Mouse (Mus musculus) embryonic facial prominence, embryonic 10.5 days (tissue): Measurements from ENCODE around the gene Gprin3. TPM values are rescaled to one million over a fixed set of nuclear protein-coding genes. Genes with fewer than 3 reads are reported as not detected.

Experiments used
- DNase-seq: peaks from one replicate; pipeline ENCODE4 v3.0.0-alpha.2; 2017; ENCODE audit warnings: low spot score
- H3K27ac ChIP-seq: fragments of 300-500 bp; sonication (generic); replicated peaks from 2 replicates; pipeline ENCODE4 v1.5.1; 2016; ENCODE audit warnings: mild to moderate bottlenecking
- H3K27me3 ChIP-seq: fragments of 300-500 bp; sonication (generic); replicated peaks from 2 replicates; pipeline ENCODE4 v1.6.1; 2016; ENCODE audit warnings: low read depth, mild to moderate bottlenecking; ENCODE audit not compliant: poor library complexity, severe bottlenecking
- H3K36me3 ChIP-seq: fragments of 300-500 bp; sonication (generic); replicated peaks from 2 replicates; pipeline ENCODE4 v1.6.1; 2016; ENCODE audit warnings: mild to moderate bottlenecking, moderate library complexity
- H3K4me1 ChIP-seq: fragments of 300-500 bp; sonication (generic); 2 replicates; pipeline ENCODE4 v1.6.1; 2016
- H3K4me3 ChIP-seq: fragments of 300-500 bp; sonication (generic); 2 replicates; pipeline ENCODE4 v1.5.1; 2016; ENCODE audit warnings: mild to moderate bottlenecking, moderate library complexity
- H3K9me3 ChIP-seq: fragments of 300-500 bp; sonication (generic); 2 replicates; pipeline ENCODE4 v1.6.1; 2016; ENCODE audit warnings: mild to moderate bottlenecking
- WGBS: fragments of 180-500 bp; shearing (Covaris S2); methylation state at CpG from one replicate; pipeline ENCODE4 v1.1.7; 2016; 5-methylcytosine and 5-hydroxymethylcytosine counted together
- polyA plus RNA-seq: library from polyadenylated mRNA; unstranded; fragments of >200 nt; fragmentation: Nextera tagmentation; extraction: Ambion mirVana; gene quantifications from 2 replicates; pipeline ENCODE4 v1.2.1, GENCODE M21; 2016

Gprin3 gene
- 0.15 and 0.16 TPM in 2 replicates for polyA plus RNA-seq

DNA sequence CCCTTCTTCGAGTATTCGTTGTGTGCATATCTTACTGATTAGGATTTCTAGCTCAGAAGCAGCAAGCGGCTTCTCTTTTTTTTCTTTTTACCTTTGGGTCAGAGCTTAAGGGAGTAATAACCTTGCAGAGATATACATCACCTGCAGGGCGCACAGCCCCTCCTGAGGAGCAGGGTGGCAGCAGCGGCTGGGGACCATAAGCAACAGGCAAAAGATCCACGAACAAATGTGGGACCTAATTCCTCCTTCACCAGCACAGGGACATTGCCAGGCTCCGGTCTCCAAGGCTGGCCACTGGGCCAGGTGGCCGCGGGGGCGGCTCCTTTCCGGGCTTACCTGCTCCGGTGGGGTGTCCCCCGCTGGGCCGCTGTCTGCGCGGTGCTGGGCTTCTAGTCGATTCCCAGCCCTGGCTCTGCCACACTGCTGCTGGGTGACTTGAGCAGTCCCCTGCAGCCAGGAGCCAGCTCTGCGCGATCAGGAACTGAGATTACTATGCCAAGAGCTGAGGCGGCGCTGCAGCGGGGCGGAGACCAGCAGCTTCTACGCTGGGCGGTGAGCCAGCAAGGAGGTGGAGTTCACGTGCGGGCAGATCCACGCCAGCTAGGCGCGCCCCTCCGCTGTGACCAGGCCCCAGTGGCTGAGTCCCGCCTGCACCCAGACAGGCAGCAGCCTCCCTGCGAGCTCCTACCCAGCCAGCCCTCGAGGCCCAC, at the start of gene Gprin3:
Gene Gprin3, minus strand, starts transcription at position 471 of the 710 bp plus-strand sequence.
- no peaks in the 10 kb centered on the region for H3K9me3 ChIP-seq
- whole genome bisulfite sequencing: 8% methylated on average over 34 of the region's 34 CpGs
- DNase-seq: peak; percentile 78
- peaks cover 11% of the 10 kb centered on the region for H3K4me1 ChIP-seq
- no peaks in the 10 kb centered on the region for H3K36me3 ChIP-seq
- peak within 1 kb of the TSS; percentile 66 for H3K4me3 ChIP-seq
- peak within 1 kb of the TSS; percentile 81 for H3K27ac ChIP-seq
- peaks cover 8% of the 10 kb centered on the region; the same call in 1 of the 2 replicates for H3K27me3 ChIP-seq

DNA sequence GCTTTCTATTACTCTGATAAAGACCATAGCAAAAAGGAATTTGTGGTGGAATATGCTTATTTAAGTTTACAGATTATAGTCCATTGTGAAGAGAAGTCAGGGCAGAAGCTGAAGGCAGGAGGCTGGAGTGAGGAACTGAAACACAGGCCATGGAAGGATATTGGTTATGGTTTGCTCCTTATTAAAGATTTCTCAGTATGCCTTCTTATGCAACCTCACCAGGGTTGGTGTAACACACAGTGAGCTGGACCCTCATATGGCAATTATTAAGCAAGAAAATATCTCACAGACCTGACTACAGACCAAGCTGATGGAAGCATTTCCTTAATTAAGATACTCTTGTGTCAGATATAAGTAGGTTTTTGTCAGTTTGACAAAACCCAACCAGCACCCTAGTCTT, 32.8 kb upstream of the Gprin3 start:
- no peaks in the 10 kb centered on the region for H3K36me3 ChIP-seq
- H3K27me3 ChIP-seq: no peaks in the 10 kb centered on the region
- no peak overlapping the region for H3K4me3 ChIP-seq
- H3K4me1 ChIP-seq: no peaks in the 10 kb centered on the region
- DNase-seq: no peak
- no peaks in the 10 kb centered on the region for H3K9me3 ChIP-seq
- H3K27ac ChIP-seq: no peak overlapping the region

DNA sequence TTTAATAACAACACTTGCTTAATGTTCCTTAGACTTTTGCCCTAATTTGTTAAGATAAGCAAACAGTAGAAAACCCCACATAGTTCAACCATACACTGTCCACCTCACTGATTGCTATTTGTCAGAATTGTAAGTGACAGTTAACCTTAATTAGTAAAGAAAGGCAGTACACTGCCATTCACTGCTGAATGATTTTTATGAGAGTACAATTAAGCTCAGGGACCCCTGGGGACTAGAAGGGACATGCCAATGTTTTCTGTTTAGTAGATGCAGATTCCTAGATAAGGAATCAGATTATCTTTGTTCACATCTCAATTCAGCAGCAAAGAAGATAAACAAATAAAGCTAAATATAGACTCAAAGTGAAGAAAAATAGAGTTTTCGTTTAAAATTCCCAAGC, 30.0 kb upstream of the Gprin3 start:
- Histone ChIP-seq H3K27me3 (no peaks in the 10 kb centered on the region), H3K4me3 (no peak overlapping the region), H3K27ac (no peak overlapping the region), H3K4me1 (no peaks in the 10 kb centered on the region), H3K9me3 (no peaks in the 10 kb centered on the region), H3K36me3 (no peaks in the 10 kb centered on the region)
- 69% methylated on average over 1 of the region's 1 CpGs for WGBS
- no peak for DNase-seq

DNA sequence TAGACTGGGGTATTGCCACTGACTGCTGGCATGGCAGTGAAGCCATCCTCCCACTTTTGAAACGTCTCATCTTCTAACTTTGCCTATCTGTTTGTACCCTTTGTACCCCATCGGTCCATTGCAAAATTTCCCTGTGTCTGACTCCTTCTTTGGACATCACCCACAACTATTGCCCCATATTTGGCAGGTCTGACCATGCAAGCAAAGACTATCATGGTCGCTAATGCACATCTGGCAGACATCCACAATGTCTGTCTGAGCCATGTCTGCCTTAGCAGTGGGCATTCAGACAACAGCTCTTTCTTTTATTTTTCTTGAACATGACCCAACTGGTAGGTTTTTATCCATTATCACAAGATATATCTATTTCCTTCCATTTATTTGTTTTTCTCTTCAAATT, 25.3 kb upstream of the Gprin3 start:
- Histone ChIP-seq H3K9me3 (no peaks in the 10 kb centered on the region), H3K4me3 (no peak overlapping the region), H3K36me3 (no peaks in the 10 kb centered on the region), H3K27ac (no peak overlapping the region), H3K4me1 (peaks cover 4% of the 10 kb centered on the region; the same call in 1 of the 2 replicates), H3K27me3 (no peaks in the 10 kb centered on the region)
- 86% methylated on average over 3 of the region's 3 CpGs for WGBS
- no peak for DNase-seq

DNA sequence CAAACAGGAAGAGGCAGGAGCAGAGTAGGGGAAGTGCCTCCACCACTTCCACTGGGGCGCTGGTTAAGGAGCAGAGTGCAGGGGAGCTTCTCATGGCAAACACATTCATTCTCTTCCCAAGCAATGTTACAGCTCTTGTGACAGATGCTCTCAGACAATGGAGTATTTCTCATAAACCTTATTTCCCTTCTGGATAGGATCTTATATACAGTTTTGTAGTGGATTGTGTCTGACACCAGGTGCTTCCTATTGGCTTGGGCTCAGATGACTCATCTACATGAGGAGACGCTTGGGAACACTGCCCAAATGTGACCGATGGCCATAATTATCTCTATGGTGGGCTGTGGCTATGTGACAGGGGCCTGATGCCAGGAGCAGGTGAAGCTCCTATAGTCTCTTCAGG, 19.0 kb upstream of the Gprin3 start:
- WGBS: 84% methylated on average over 3 of the region's 3 CpGs
- H3K4me1 ChIP-seq: peaks cover 4% of the 10 kb centered on the region; the same call in 1 of the 2 replicates
- H3K4me3 ChIP-seq: no peak overlapping the region
- H3K27ac ChIP-seq: no peak overlapping the region
- no peak for DNase-seq
- H3K36me3 ChIP-seq: no peaks in the 10 kb centered on the region
- no peaks in the 10 kb centered on the region for H3K27me3 ChIP-seq
- no peaks in the 10 kb centered on the region for H3K9me3 ChIP-seq

DNA sequence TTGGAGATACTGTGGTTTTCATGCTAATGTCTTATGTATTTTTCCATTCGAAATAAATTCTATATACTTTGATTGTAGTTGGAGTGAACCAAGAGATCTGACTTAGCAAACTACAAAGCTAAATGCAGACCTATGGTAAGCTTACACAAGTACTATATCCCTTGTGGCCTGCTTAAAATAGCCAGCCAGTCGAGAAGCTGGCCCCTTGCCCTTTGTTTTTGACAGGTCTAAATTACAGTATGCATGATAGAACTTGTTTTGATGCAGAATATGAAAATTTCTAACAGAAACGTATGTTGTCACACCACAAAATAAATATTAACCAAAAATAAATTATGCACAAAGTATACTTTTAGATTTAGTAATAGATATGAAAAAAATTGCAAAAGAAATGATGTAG, 9.8 kb upstream of the Gprin3 start:
- H3K36me3 ChIP-seq: no peaks in the 10 kb centered on the region
- H3K4me3 ChIP-seq: no peak overlapping the region
- no peaks in the 10 kb centered on the region for H3K27me3 ChIP-seq
- no peaks in the 10 kb centered on the region for H3K9me3 ChIP-seq
- H3K27ac ChIP-seq: no peak overlapping the region
- 71% methylated on average over 3 of the region's 3 CpGs for WGBS
- no peak for DNase-seq
- no peaks in the 10 kb centered on the region for H3K4me1 ChIP-seq

DNA sequence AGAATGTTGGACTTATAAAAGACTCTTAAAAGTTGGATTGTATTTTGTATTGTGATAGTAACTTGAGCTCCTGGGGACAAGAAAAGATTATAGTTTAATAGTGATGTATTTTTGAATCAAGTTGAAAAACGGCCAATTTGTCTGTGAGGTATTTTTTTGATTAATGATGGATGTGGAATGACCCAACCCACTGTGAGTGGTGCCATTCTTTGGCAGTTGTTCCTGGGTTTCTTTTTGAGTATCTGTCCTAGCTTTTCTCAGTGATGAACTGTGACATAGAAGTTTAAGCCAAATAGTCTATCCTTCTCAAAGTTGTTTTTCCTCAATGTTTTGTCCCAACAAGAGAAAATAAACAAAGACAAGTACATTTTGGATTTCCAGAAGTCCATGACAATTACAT, 7.0 kb upstream of the Gprin3 start:
- no peak for DNase-seq
- WGBS: 70% methylated on average over 1 of the region's 1 CpGs
- H3K4me1 ChIP-seq: no peaks in the 10 kb centered on the region
- no peaks in the 10 kb centered on the region for H3K9me3 ChIP-seq
- H3K36me3 ChIP-seq: no peaks in the 10 kb centered on the region
- no peak overlapping the region for H3K4me3 ChIP-seq
- no peaks in the 10 kb centered on the region for H3K27me3 ChIP-seq
- H3K27ac ChIP-seq: no peak overlapping the region

DNA sequence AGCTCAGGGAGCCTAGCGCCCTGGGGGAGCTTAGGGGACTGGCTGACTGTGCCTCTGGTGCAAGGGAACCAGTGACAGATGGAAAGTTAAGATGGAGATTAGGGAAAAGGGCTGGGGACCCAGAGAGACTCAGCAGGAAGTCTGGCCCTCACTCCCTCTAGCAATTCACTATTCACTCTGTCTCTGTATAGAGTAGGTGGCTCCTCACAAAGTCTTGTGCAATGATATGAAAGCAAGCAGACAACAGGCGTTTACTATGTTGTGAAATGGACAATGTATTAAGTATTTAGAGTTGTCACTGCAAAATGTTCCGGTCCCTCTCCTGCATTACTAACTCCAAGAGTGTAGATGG, 416 bp upstream of the Gprin3 start:
- H3K9me3 ChIP-seq: no peaks in the 10 kb centered on the region
- peak overlapping the region; percentile 81 for H3K27ac ChIP-seq
- H3K27me3 ChIP-seq: peaks cover 8% of the 10 kb centered on the region; the same call in 1 of the 2 replicates
- 45% methylated on average over 3 of the region's 3 CpGs for WGBS
- H3K4me1 ChIP-seq: peaks cover 11% of the 10 kb centered on the region
- peak overlapping the region; percentile 66 for H3K4me3 ChIP-seq
- DNase-seq: no peak
- no peaks in the 10 kb centered on the region for H3K36me3 ChIP-seq

DNA sequence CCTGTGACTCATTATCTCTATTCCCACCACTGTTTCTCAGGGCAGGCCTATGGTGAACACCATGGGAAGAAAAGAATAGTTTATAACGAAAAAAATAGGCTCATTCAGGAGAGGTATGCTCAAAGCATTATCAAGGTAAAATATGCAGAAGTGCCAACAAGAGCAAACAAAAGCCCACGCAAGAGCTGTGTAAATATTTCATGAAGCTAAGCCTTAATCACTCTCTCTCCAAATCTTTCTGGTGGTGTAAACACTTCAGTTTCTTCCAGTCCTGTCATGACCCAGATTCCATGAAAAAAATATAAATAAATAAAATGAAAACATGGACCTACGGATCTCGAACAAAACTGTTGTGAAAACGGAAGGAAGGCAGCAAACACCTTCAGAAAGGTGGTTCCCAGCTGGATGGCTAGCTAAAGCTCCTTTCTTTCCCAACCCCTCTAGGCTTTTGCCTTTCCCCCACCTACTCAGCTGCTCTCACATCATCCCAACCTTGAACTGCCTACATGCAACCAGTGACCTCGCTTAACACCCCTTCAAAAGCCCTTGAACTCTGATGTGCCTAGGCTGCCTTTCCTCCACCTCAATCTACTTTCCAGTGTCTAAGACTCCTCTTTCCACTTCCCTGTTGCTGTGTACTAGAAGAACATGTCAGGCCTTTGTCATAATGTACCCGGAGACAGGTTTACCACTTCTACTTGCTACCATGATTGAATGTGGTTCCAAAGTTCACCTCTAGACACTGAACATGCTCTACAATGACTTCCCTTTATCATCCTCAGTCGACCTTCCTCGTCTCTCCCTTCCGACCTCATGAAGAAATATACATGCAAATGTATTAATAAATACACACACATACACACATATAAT, 988 bp downstream of the Gprin3 start:
- Histone ChIP-seq H3K4me1 (peaks cover 11% of the 10 kb centered on the region), H3K27me3 (peaks cover 8% of the 10 kb centered on the region; the same call in 1 of the 2 replicates), H3K27ac (no peak overlapping the region), H3K36me3 (no peaks in the 10 kb centered on the region), H3K4me3 (no peak overlapping the region), H3K9me3 (no peaks in the 10 kb centered on the region)
- DNase-seq: no peak
- WGBS: 81% methylated on average over 10 of the region's 10 CpGs

DNA sequence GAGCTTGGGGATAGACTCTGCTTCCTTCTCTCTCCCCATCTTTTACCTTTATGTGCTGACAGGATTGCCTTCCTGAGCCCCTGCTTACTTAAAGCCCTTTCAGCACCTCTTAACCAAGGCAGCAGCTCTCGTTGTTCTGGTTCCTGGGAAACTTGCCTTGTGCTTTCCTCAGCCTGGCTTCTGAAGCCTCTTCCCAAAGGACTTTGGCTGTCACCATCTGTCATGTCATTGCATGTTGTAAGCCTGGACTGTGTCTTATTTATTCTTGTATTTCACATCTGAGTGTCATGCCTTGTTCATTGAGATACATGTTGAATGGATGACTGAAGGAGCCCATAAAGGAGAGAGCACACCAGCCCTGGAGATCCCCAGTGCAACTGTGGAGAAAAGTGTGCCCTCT, 2.3 kb downstream of the Gprin3 start:
- Histone ChIP-seq H3K4me3 (no peak overlapping the region), H3K27ac (no peak overlapping the region), H3K4me1 (peaks cover 11% of the 10 kb centered on the region), H3K27me3 (peaks cover 8% of the 10 kb centered on the region; the same call in 1 of the 2 replicates), H3K9me3 (no peaks in the 10 kb centered on the region), H3K36me3 (no peaks in the 10 kb centered on the region)
- 70% methylated on average over 1 of the region's 1 CpGs for WGBS
- DNase-seq: no peak

DNA sequence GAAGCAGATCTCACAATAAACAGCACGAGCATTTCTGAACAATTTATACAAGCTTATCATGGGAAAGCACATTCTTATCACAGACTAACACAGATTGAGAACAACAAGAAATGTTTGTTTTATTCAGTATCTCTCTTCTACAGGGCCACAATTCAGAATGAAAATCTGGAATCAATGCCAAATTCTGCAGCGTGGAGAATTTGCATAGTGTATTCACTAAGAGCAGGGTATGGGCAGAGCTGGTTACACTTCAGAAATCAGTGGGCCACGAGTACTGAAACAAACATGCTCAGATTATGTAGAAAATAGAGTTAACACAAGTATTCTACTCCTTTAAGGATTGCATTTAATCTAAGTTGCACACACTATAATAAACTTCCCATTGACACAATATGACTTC, 6.8 kb downstream of the Gprin3 start:
- no peak for DNase-seq
- Histone ChIP-seq H3K4me3 (no peak overlapping the region), H3K9me3 (no peaks in the 10 kb centered on the region), H3K36me3 (no peaks in the 10 kb centered on the region), H3K27ac (no peak overlapping the region), H3K4me1 (peaks cover 5% of the 10 kb centered on the region), H3K27me3 (no peaks in the 10 kb centered on the region)
- 83% methylated on average over 3 of the region's 3 CpGs for WGBS

DNA sequence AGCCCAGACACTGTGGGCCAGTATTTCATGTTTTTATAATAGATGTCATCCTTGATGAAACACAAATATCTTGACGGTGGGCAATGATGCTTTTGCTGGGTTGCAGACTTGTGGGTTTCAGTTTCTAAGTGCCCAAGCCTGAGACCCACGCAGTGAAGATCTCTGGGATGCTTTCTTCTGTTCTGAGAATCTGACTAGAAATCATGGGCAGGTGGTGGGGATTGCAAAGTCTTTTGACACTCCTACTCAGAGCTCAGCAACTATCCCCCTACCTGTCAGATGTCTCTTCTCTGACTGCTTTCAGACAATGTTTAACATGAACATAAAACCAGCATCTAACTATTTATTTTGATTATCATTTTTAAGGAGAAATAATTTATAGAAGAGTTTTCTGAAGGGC, 7.4 kb downstream of the Gprin3 start:
- no peaks in the 10 kb centered on the region for H3K27me3 ChIP-seq
- peaks cover 5% of the 10 kb centered on the region for H3K4me1 ChIP-seq
- 71% methylated on average over 2 of the region's 2 CpGs for WGBS
- no peak overlapping the region for H3K4me3 ChIP-seq
- DNase-seq: no peak
- H3K36me3 ChIP-seq: no peaks in the 10 kb centered on the region
- no peak overlapping the region for H3K27ac ChIP-seq
- no peaks in the 10 kb centered on the region for H3K9me3 ChIP-seq

DNA sequence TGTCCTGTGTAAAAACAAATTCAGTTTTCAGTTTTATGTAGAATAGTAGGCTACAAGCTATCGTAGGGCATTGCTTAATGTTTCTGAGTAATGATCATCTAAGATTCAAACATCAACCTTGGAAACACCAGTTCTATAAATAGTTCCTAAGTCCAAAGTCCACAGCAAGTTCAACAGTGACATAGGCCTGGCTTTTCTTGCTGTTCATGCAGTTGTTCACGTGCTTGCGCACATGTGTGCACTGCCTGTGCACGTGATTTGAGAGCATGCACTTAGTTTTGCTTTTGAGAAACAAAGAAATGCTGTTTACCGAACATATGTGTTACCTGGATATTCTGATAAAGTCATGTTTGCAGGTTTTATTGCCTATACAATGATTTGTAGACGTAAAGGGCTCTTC, 11.3 kb downstream of the Gprin3 start:
- no peak overlapping the region for H3K4me3 ChIP-seq
- H3K9me3 ChIP-seq: no peaks in the 10 kb centered on the region
- H3K27ac ChIP-seq: no peak overlapping the region
- no peak for DNase-seq
- H3K4me1 ChIP-seq: peaks cover 17% of the 10 kb centered on the region
- H3K36me3 ChIP-seq: no peaks in the 10 kb centered on the region
- 91% methylated on average over 6 of the region's 6 CpGs for WGBS
- no peaks in the 10 kb centered on the region for H3K27me3 ChIP-seq
